Mouse (Mus musculus): Measurements from ENCODE around the gene Atxn7l1. TPM values are rescaled to one million over a fixed set of nuclear protein-coding genes. Genes with fewer than 3 reads are reported as not detected.

Atxn7l1 gene
- total RNA-seq, 1 experiment: 3.9 TPM

- Histone ChIP-seq H3K36me3 (ENCODE audit: control insufficient read depth, insufficient read depth, low read length, poor library complexity, severe bottlenecking) (no peaks in the 10 kb centered on the region), H3K9me3 (ENCODE audit: control insufficient read depth, insufficient read depth, low read depth, low read length) (no peaks in the 10 kb centered on the region), H3K4me1 (ENCODE audit: control insufficient read depth in 2 of 2, insufficient read depth in 2 of 2, low read length in 2 of 2, poor library complexity in 1 of 2) (peaks cover 4 to 14% of the 10 kb centered on the region in 2 experiments; a peak in 2 of 4 replicates), H3K27ac (ENCODE audit: insufficient read depth, low read depth, low read length, poor library complexity, severe bottlenecking) (no peak overlapping the region), H3K4me3 (ENCODE audit: insufficient read depth in 1 of 2, low read depth in 1 of 2, low read length in 2 of 2, poor library complexity in 1 of 2, severe bottlenecking in 1 of 2) (no peak overlapping the region), H3K9ac (ENCODE audit: insufficient read depth, low read depth, low read length, poor library complexity, severe bottlenecking) (no peak overlapping the region)
- in situ Hi-C loops (cut with MboI; ENCODE audit: low sequenced_read_pairs in 2 of 2, unreplicated experiment in 2 of 2): no loop called here
- TF ChIP-seq HCFC1 (IDR thresholded peaks at IDR 0.05; ENCODE audit: borderline replicate concordance, insufficient read depth, low read length) (no peak), CHD2 (IDR thresholded peaks at IDR 0.05; ENCODE audit: low read depth, low read length) (no peak), ZC3H11A (IDR thresholded peaks at IDR 0.05; ENCODE audit: borderline replicate concordance, low read depth, low read length) (no peak), ZNF384 (IDR thresholded peaks at IDR 0.05; ENCODE audit: low read depth, low read length) (no peak), MAFK (IDR thresholded peaks at IDR 0.05; ENCODE audit: insufficient read depth, low read depth, low read length) (no peak)
- no peak for DNase-seq (ENCODE audit: low read depth, low spot score)
Measured at GRCm38 (mm10) chr12:33340698-33341097, 193.2 kb downstream of the Atxn7l1 start.

DNA sequence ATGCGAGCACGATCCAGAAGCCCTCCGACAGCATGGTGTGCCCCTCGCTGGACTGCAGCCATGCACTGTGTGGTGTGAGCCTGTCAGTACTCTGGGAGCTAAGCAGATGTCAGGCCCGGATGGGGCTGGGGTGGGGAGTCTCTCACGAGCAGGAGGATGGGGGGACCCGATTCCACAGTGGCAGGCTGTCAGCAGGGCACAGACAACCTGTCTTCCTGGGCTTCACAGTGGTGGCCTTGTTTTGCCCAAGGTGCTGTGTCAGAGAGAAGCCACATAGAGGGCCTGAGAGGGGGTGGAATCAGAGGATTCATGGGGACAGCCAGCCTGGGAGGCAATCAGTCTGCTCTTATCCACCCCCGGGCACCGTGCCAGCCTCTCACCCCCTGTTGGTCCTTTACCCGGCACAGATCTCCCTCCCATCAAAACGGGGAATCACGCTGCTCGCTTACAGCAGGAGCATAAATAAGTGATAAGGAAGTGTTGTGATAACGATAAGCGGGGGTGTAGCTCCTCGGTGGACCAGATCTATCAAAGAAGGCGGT, 193.9 kb downstream of the Atxn7l1 start:
- Histone ChIP-seq H3K9me3 (ENCODE audit: control insufficient read depth, insufficient read depth, low read depth, low read length) (no peaks in the 10 kb centered on the region), H3K9ac (ENCODE audit: insufficient read depth, low read depth, low read length, poor library complexity, severe bottlenecking) (no peak overlapping the region), H3K36me3 (ENCODE audit: control insufficient read depth, insufficient read depth, low read length, poor library complexity, severe bottlenecking) (no peaks in the 10 kb centered on the region), H3K27ac (ENCODE audit: insufficient read depth, low read depth, low read length, poor library complexity, severe bottlenecking) (no peak overlapping the region), H3K4me1 (ENCODE audit: control insufficient read depth in 2 of 2, insufficient read depth in 2 of 2, low read length in 2 of 2, poor library complexity in 1 of 2) (peaks cover 5 to 18% of the 10 kb centered on the region in 2 experiments; a peak in 2 of 4 replicates), H3K4me3 (ENCODE audit: insufficient read depth in 1 of 2, low read depth in 1 of 2, low read length in 2 of 2, poor library complexity in 1 of 2, severe bottlenecking in 1 of 2) (no peak overlapping the region)
- DNase-seq (ENCODE audit: low read depth, low spot score): no peak
- TF ChIP-seq ZNF384 (IDR thresholded peaks at IDR 0.05; ENCODE audit: low read depth, low read length): no peak
- no peak for TF ChIP-seq CHD2 (IDR thresholded peaks at IDR 0.05; ENCODE audit: low read depth, low read length)
- TF ChIP-seq ZC3H11A (IDR thresholded peaks at IDR 0.05; ENCODE audit: borderline replicate concordance, low read depth, low read length): no peak
- TF ChIP-seq MAFK (IDR thresholded peaks at IDR 0.05; ENCODE audit: insufficient read depth, low read depth, low read length): no peak
- no peak for TF ChIP-seq HCFC1 (IDR thresholded peaks at IDR 0.05; ENCODE audit: borderline replicate concordance, insufficient read depth, low read length)
- in situ Hi-C loops (cut with MboI; ENCODE audit: low sequenced_read_pairs in 2 of 2, unreplicated experiment in 2 of 2): no loop called here

DNA sequence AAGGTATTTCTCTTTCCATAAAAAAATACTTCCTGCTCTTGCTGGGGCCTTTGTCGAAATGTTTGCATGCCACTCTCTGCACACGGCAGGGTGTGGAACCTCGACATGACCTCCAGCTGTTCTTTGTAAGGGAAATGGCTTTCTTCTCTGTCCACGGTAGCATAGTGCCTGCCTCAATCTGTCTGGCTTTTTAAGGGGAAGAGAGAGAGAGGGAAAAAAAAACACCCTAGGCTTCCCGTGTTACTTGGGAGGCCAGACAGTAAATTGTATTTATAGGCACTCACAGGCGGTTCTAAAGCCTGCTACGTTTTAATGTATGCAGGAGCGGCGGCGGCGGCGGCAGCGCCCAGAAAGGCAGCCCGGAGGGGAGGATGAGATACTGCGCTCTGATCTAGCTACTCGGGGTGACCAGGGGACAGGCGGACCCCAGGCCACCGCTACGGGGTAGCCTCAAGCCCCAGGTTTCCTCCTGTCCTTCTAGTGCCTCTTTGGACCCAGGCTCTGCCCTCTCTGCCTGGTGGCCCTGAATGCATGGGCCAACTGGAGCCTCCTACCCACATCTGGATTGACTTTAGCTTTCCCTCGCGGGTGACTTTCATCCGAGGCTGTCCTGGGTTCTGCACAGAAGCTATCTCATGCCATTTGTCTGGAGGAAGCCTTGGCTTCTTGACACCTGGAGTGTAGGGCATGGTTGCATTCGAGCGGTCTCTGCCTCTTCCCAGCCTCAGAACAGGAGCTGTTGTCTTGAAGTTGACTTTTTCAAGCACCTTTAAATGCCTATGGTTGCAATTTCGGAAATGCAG, 197.7 kb downstream of the Atxn7l1 start:
- Histone ChIP-seq H3K27ac (ENCODE audit: insufficient read depth, low read depth, low read length, poor library complexity, severe bottlenecking) (peak overlapping the region; percentile 75; the same call in 1 of the 2 replicates), H3K9ac (ENCODE audit: insufficient read depth, low read depth, low read length, poor library complexity, severe bottlenecking) (peak overlapping the region; percentile 62; the same call in 1 of the 2 replicates), H3K36me3 (ENCODE audit: control insufficient read depth, insufficient read depth, low read length, poor library complexity, severe bottlenecking) (no peaks in the 10 kb centered on the region; the same call in 1 of the 2 replicates), H3K9me3 (ENCODE audit: control insufficient read depth, insufficient read depth, low read depth, low read length) (no peaks in the 10 kb centered on the region), H3K4me3 (ENCODE audit: insufficient read depth in 1 of 2, low read depth in 1 of 2, low read length in 2 of 2, poor library complexity in 1 of 2, severe bottlenecking in 1 of 2) (peak overlapping the region; percentile 22 to 53; a peak in 3 of 4 replicates), H3K4me1 (ENCODE audit: control insufficient read depth in 2 of 2, insufficient read depth in 2 of 2, low read length in 2 of 2, poor library complexity in 1 of 2) (peaks cover 5 to 21% of the 10 kb centered on the region in 2 experiments; a peak in 2 of 4 replicates)
- TF ChIP-seq ZNF384 (IDR thresholded peaks at IDR 0.05; ENCODE audit: low read depth, low read length): peak; percentile 74
- TF ChIP-seq ZC3H11A (IDR thresholded peaks at IDR 0.05; ENCODE audit: borderline replicate concordance, low read depth, low read length): no peak
- DNase-seq (ENCODE audit: low read depth, low spot score): no peak
- in situ Hi-C loops (cut with MboI; ENCODE audit: low sequenced_read_pairs in 2 of 2, unreplicated experiment in 2 of 2): no loop called here

DNA sequence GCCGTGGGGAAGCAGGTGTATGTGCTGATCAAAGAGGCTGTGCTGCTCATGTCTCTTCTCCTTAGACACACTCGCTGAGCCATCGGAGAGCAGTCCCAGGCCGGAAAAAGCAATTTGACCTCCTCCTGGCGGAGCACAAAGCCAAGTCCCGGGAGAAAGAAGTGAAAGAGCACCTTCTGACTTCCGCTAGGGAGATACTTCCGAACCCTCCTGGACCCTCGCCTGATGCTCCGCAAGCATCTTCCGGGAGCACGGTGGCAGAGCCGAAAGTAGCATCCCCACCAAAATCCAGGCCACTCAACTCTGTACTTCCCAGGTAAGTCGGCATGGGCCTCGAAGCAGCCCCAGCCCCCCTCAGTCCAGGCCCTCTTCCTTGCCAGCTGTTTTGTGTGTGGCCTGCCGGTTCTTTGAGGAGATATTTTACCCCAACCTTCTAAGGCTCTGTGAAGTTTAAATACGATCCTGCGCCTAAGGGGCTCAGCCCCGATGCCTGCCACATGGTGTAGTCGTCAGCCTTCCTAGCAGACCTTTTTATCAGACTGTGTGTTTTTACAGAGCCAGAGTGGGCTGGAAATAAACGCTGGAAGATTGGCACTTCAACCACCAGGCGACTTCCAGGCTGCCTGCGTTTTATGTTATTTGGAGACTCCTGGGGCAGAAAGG, 198.4 kb downstream of the Atxn7l1 start:
- Histone ChIP-seq H3K4me1 (ENCODE audit: control insufficient read depth in 2 of 2, insufficient read depth in 2 of 2, low read length in 2 of 2, poor library complexity in 1 of 2) (peaks cover 5 to 21% of the 10 kb centered on the region in 2 experiments; a peak in 2 of 4 replicates), H3K36me3 (ENCODE audit: control insufficient read depth, insufficient read depth, low read length, poor library complexity, severe bottlenecking) (no peaks in the 10 kb centered on the region; the same call in 1 of the 2 replicates), H3K9me3 (ENCODE audit: control insufficient read depth, insufficient read depth, low read depth, low read length) (no peaks in the 10 kb centered on the region), H3K9ac (ENCODE audit: insufficient read depth, low read depth, low read length, poor library complexity, severe bottlenecking) (peak overlapping the region; percentile 7; the same call in 1 of the 2 replicates), H3K27ac (ENCODE audit: insufficient read depth, low read depth, low read length, poor library complexity, severe bottlenecking) (peak overlapping the region; percentile 75; the same call in 1 of the 2 replicates), H3K4me3 (ENCODE audit: insufficient read depth in 1 of 2, low read depth in 1 of 2, low read length in 2 of 2, poor library complexity in 1 of 2, severe bottlenecking in 1 of 2) (peak overlapping the region; percentile 22 to 53; a peak in 3 of 4 replicates)
- no peak for DNase-seq (ENCODE audit: low read depth, low spot score)
- in situ Hi-C loops (cut with MboI; ENCODE audit: low sequenced_read_pairs in 2 of 2, unreplicated experiment in 2 of 2): no loop called here
- TF ChIP-seq CHD2 (IDR thresholded peaks at IDR 0.05; ENCODE audit: low read depth, low read length) (no peak), MAFK (IDR thresholded peaks at IDR 0.05; ENCODE audit: insufficient read depth, low read depth, low read length) (no peak), ZC3H11A (IDR thresholded peaks at IDR 0.05; ENCODE audit: borderline replicate concordance, low read depth, low read length) (0 out of 2 replicates have a peak, but pooled peaks have one; percentile 2), ZNF384 (IDR thresholded peaks at IDR 0.05; ENCODE audit: low read depth, low read length) (no peak)
